Mouse (Mus musculus): ENCODE results near the gene Atp6v1g3.

DNA sequence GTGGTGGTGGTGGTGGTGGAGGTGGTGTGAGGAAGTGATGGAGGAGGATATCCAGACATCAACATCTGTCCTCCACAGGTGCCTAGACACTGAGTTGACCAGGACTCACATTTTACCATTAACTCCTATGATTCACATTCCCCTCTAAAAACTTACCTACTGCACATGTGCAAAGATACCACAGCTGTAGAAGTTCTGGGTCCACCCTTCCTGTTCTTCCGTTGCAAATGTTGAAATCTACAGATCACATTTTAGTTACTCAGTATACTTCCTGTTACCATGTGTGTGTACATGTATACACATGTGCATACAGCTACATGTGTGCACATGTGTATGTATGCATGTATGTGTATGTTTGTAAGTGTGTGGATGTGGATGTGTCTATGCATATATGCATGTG is 29.8 kb downstream of the Atp6v1g3 start:
- TF ChIP-seq CTCF (IDR thresholded peaks at IDR 0.05) (no peak), EP300 (IDR thresholded peaks at IDR 0.05; ENCODE audit: insufficient read depth, low read depth, low read length) (no peak), POLR2A (IDR thresholded peaks at IDR 0.05; ENCODE audit: insufficient read depth, low read depth, low read length) (no peak)
